Mouse (Mus musculus): ENCODE measurements around the gene Igsf23.

DNA sequence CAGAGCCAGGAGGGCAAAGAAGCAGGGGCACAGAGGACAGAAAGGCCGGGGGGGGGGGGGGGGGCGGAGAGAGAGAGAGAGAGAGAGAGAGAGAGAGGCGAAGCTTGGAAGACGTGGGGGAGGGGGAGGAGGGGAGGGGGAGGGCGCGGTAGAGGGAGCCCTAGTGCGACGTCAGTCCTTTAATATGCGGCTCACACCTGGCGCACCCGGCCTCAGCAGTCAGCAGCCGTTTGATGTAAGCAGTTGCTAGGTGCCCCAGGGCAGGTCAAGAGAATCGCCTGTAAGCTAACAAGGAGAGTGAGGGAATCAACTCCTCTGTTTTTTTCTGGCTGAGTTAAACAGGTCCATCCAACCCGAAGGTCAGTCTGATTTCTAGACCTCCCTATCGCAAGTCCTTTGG, 26.8 kb downstream of the Igsf23 start:
- TF ChIP-seq CTCF (IDR thresholded peaks at IDR 0.05) (no peak), EP300 (IDR thresholded peaks at IDR 0.05; ENCODE audit: insufficient read depth, low read depth, low read length) (no peak)
